Mouse (Mus musculus): Measurements from ENCODE around the gene Rexo2.

Gene Rexo2

GRCm38 (mm10) chr9:48480411-48481213 is at the start of gene Rexo2:
Gene Rexo2 (minus strand): TSS chr9:48480623.
- peak; percentile 95 for DNase-seq (ENCODE audit: low spot score in 2 of 2)

- DNase-seq (ENCODE audit: low spot score in 2 of 2) = no peak
These were observed 46.1 kb upstream of the Rexo2 start for GRCm38 (mm10) chr9:48526520-48526919.

- DNase-seq (ENCODE audit: low spot score in 2 of 2) = no peak
These were observed 45.1 kb upstream of the Rexo2 start for GRCm38 (mm10) chr9:48525566-48525965.

GRCm38 (mm10) chr9:48520405-48520804 is 40.0 kb upstream of the Rexo2 start:
- DNase-seq (ENCODE audit: low spot score in 2 of 2) = peak; percentile 9 to 19

GRCm38 (mm10) chr9:48517372-48518130 is 37.1 kb upstream of the Rexo2 start:
- DNase-seq (ENCODE audit: low spot score in 2 of 2) = no peak

- DNase-seq (ENCODE audit: low spot score in 2 of 2) = no peak
These were observed 36.4 kb upstream of the Rexo2 start for GRCm38 (mm10) chr9:48516615-48517371.

GRCm38 (mm10) chr9:48515332-48515731 is 34.9 kb upstream of the Rexo2 start:
- DNase-seq (ENCODE audit: low spot score in 2 of 2) = no peak

GRCm38 (mm10) chr9:48510134-48510533 is 29.7 kb upstream of the Rexo2 start:
- no peak for DNase-seq (ENCODE audit: low spot score in 2 of 2)

- DNase-seq (ENCODE audit: low spot score in 2 of 2) = no peak
These were observed 24.4 kb upstream of the Rexo2 start for GRCm38 (mm10) chr9:48504741-48505365.

GRCm38 (mm10) chr9:48503001-48503400 is 22.6 kb upstream of the Rexo2 start:
- no peak for DNase-seq (ENCODE audit: low spot score in 2 of 2)

- DNase-seq (ENCODE audit: low spot score in 2 of 2) = no peak
These were observed 20.8 kb upstream of the Rexo2 start for GRCm38 (mm10) chr9:48501192-48501591.

GRCm38 (mm10) chr9:48495548-48495932 is 15.1 kb upstream of the Rexo2 start:
- no peak for DNase-seq (ENCODE audit: low spot score in 2 of 2)

- DNase-seq (ENCODE audit: low spot score in 2 of 2) = peak; percentile 95 to 96
These were observed 14.6 kb upstream of the Rexo2 start, which contains the start of the genes Rbm7 and Gm5617 for GRCm38 (mm10) chr9:48494817-48495547. Gene Rbm7 (minus strand): TSS chr9:48495299. Gene Gm5617 (plus strand): TSS chr9:48495442.

GRCm38 (mm10) chr9:48481214-48482134 is 1.1 kb upstream of the Rexo2 start:
- no peak for DNase-seq (ENCODE audit: low spot score in 2 of 2)

GRCm38 (mm10) chr9:48479838-48480410 is 499 bp downstream of the Rexo2 start:
- DNase-seq (ENCODE audit: low spot score in 2 of 2) = no peak

GRCm38 (mm10) chr9:48478808-48479207 is 1.6 kb downstream of the Rexo2 start:
- DNase-seq (ENCODE audit: low spot score in 2 of 2) = no peak

- DNase-seq (ENCODE audit: low spot score in 2 of 2) = no peak
These were observed 3.9 kb downstream of the Rexo2 start for GRCm38 (mm10) chr9:48476236-48477165.

- no peak for DNase-seq (ENCODE audit: low spot score in 2 of 2)
These were observed 6.1 kb downstream of the Rexo2 start for GRCm38 (mm10) chr9:48474367-48474766.

Data from heart, adult 9 months (tissue).